8 mouse cellular contexts compared by ENCODE assay signal in genomic region chr7:122972006-122972689, GRCm38 (mm10). TPM values are rescaled to one million over a fixed set of nuclear protein-coding genes. Genes with fewer than 3 reads are reported as not detected.
A peak's percentile ranks its signal among the peaks of the same experiment; 100 is the strongest.
DNase-seq lines count a peak whose midpoint lies in the region; ATAC-seq and TF ChIP-seq lines count a peak whose summit lies in the region.

No protein-coding gene starts in this region.

- TF ChIP-seq RAD21 in CH12.LX (IDR thresholded peaks at IDR 0.05; ENCODE audit: low read depth, low read length) = no peak

- intact Hi-C loops in heart, postnatal 14 days (cut with DNase I) = no loop called here

- no peak overlapping the region for H3K27ac ChIP-seq in heart, embryonic 11.5 days (ENCODE audit: low read depth, low read length)
- H3K27ac ChIP-seq in CH12.LX (ENCODE audit: insufficient read depth, low read depth) (no peak overlapping the region), macrophage (no peak overlapping the region)
- H3K27ac ChIP-seq in forebrain, postnatal 0 days (ENCODE audit: low read depth, low read length) = no peak overlapping the region

- TF ChIP-seq EP300 in CH12.LX (IDR thresholded peaks at IDR 0.05; ENCODE audit: low read length) = no peak

- ATAC-seq in heart, embryonic 11.5 days (replicated peaks; ENCODE audit: insufficient number of reproducible peaks, low FRiP score, low TSS enrichment) = no peak
- no peak for ATAC-seq in forebrain, postnatal 0 days
- ATAC-seq in cerebellum, adult (ENCODE audit: insufficient number of reproducible peaks, low FRiP score, low TSS enrichment) = no peak

- DNase-seq in heart, postnatal 14 days = no peak
- DNase-seq in CH12.LX (ENCODE audit: extremely low read depth) = peak; percentile 44
- no peak for DNase-seq in forebrain, postnatal 0 days
- DNase-seq in B cell, adult 2 months = no peak
- DNase-seq in cerebellum, adult 11-12 months = no peak

- TF ChIP-seq CTCF in CH12.LX (conservative IDR thresholded peaks at IDR 0.05 in 1 of 2, IDR thresholded peaks at IDR 0.05 in 1 of 2; ENCODE audit: low read depth in 2 of 2, low read length in 2 of 2) = peak in 1 of 2 experiments; percentile 31; a peak in 2 of 4 replicates
- no peak for TF ChIP-seq CTCF in forebrain, postnatal 0 days (IDR thresholded peaks at IDR 0.05; ENCODE audit: low read depth)

- H3K4me1 ChIP-seq in heart, embryonic 11.5 days (ENCODE audit: control insufficient read depth, insufficient read depth, low read length) = peaks cover 15% of the 10 kb centered on the region
- peaks cover 0 to 28% of the 10 kb centered on the region in 2 experiments; a peak in 2 of 4 replicates for H3K4me1 ChIP-seq in CH12.LX (ENCODE audit: control insufficient read depth in 1 of 2, insufficient read depth in 2 of 2)
- peaks cover 18% of the 10 kb centered on the region for H3K4me1 ChIP-seq in forebrain, postnatal 0 days (ENCODE audit: insufficient read depth)

- H3K79me2 ChIP-seq in CH12.LX (replicated peaks; ENCODE audit: control insufficient read depth, extremely low read depth, insufficient read depth, poor library complexity, severe bottlenecking) (peaks cover 55% of the 10 kb centered on the region), macrophage (ENCODE audit: inconsistent target) (peaks cover 69% of the 10 kb centered on the region)

- dilution Hi-C loops in CH12.LX (cut with MboI; ENCODE audit: extremely low pct_ligation_motif_present, extremely low pct_unique_long_range_greater_than_20kb, low sequenced_read_pairs) = no loop called here

- 78% methylated on average over 4 of the region's 4 CpGs for WGBS in heart, embryonic 11.5 days (ENCODE audit: insufficient replicate concordance)
- WGBS in forebrain, postnatal 0 days = 89% methylated on average over 4 of the region's 4 CpGs
- 87% methylated on average over 3 of the region's 4 CpGs for WGBS in macrophage (ENCODE audit: missing documents)

- H3K9me3 ChIP-seq in heart, embryonic 11.5 days (replicated peaks; ENCODE audit: control insufficient read depth, low read length) = no peaks in the 10 kb centered on the region
- H3K9me3 ChIP-seq in CH12.LX (replicated peaks; ENCODE audit: low read length) = no peaks in the 10 kb centered on the region
- H3K9me3 ChIP-seq in forebrain, postnatal 0 days (ENCODE audit: low read length) = no peaks in the 10 kb centered on the region

- H3K9ac ChIP-seq in heart, embryonic 11.5 days (ENCODE audit: low read depth, low read length) = no peak overlapping the region
- peak overlapping the region; percentile 98 for H3K9ac ChIP-seq in CH12.LX (ENCODE audit: insufficient read depth, low read depth)
- H3K9ac ChIP-seq in forebrain, postnatal 0 days = no peak overlapping the region

- no peaks in the 10 kb centered on the region for H3K27me3 ChIP-seq in heart, embryonic 11.5 days (ENCODE audit: control insufficient read depth, insufficient read depth, low read length)
- H3K27me3 ChIP-seq in CH12.LX (replicated peaks) = no peaks in the 10 kb centered on the region
- H3K27me3 ChIP-seq in forebrain, postnatal 0 days (ENCODE audit: insufficient read depth, low read length) = no peaks in the 10 kb centered on the region

- peak overlapping the region; percentile 94 for H3K4me2 ChIP-seq in heart, embryonic 11.5 days
- H3K4me2 ChIP-seq in CH12.LX (ENCODE audit: insufficient read depth, low read depth, poor library complexity, severe bottlenecking) = peak overlapping the region; percentile 99
- H3K4me2 ChIP-seq in forebrain, postnatal 0 days (ENCODE audit: low read depth) = peak overlapping the region; percentile 88

- H3K36me3 ChIP-seq in heart, embryonic 11.5 days (ENCODE audit: control insufficient read depth, insufficient read depth, low read length) = peaks cover 6% of the 10 kb centered on the region; the same call in 1 of the 2 replicates
- H3K36me3 ChIP-seq in CH12.LX (replicated peaks in 1 of 2; ENCODE audit: control insufficient read depth in 1 of 2, insufficient read depth in 1 of 2, low read length in 1 of 2) (peaks cover 5 to 25% of the 10 kb centered on the region in 2 experiments), macrophage (ENCODE audit: inconsistent target) (0 out of 2 replicates have a peak, but pooled peaks cover 6% of the 10 kb centered on the region)
- H3K36me3 ChIP-seq in forebrain, postnatal 0 days (ENCODE audit: insufficient read depth) = peaks cover 4% of the 10 kb centered on the region; the same call in 1 of the 2 replicates

- peak overlapping the region; percentile 98 for H3K4me3 ChIP-seq in heart, embryonic 11.5 days (ENCODE audit: low read depth, low read length)
- peak overlapping the region; percentile 77 to 89 (median 83) for H3K4me3 ChIP-seq in CH12.LX (replicated peaks in 1 of 3; ENCODE audit: low read depth in 2 of 3, low read length in 2 of 3, poor library complexity in 1 of 3)
- peak overlapping the region; percentile 99 for H3K4me3 ChIP-seq in forebrain, postnatal 0 days (ENCODE audit: low read depth, low read length)
- peak overlapping the region; percentile 82 for H3K4me3 ChIP-seq in macrophage (ENCODE audit: inconsistent target)

- no peak for TF ChIP-seq POLR2A in CH12.LX (IDR thresholded peaks at IDR 0.05; ENCODE audit: low read depth, low read length)

- in situ Hi-C loops in CH12.LX (cut with MboI; ENCODE audit: low pct_ligation_motif_present, low pct_unique_long_range_greater_than_20kb, low sequenced_read_pairs) = no loop called here

TF ChIP-seq in CH12.LX, 34 proteins besides CTCF, POLR2A, EP300 and RAD21:
- TF ChIP-seq SIN3A (IDR thresholded peaks at IDR 0.05; ENCODE audit: low read length) (peak; percentile 60; the same call in 1 of the 2 replicates), JUN (IDR thresholded peaks at IDR 0.05; ENCODE audit: insufficient read depth, low read depth, low read length) (no peak), KAT2A (IDR thresholded peaks at IDR 0.05; ENCODE audit: insufficient replicate concordance, low read length) (no peak)

RNA-seq across cellular contexts. Expression of gene Rbbp6, which starts 6.7 kb away (rescaled TPM):
- polyA plus RNA-seq in heart, embryonic 11.5 days (2014; fragmentation: Nextera tagmentation; extraction: Ambion mirVana) = 22.0 and 30.1 TPM in 2 replicates
- 10 to 100 TPM; 40.5 to 42.2 TPM for total RNA-seq in heart, postnatal 14 days (2021)
- total RNA-seq in CH12.LX (2012; rRNA removed) (22.9 and 25.0 TPM in 2 replicates), CH12.LX (2014; rRNA removed) (14.1 and 17.8 TPM in 2 replicates)
- polyA plus RNA-seq in CH12.LX (2012; ENCODE audit: insufficient read length, low read depth) (81.4 and 93.0 TPM in 2 replicates), macrophage (2018) (37.2 to 81.1 TPM (median 37.2 TPM) in 3 replicates)
- 35.1 and 53.6 TPM in 2 replicates for total RNA-seq in forebrain, postnatal 0 days (2014; rRNA removed)
- polyA plus RNA-seq in forebrain, postnatal 0 days (2015; fragmentation: Nextera tagmentation; extraction: Ambion mirVana) = 18.4 and 21.4 TPM in 2 replicates
- 100 to 1,000 TPM; 101 to 296 (median 228) TPM for total RNA-seq in macrophage (2018; cell fraction: chromatin; rRNA removed)
- 10 to 100 TPM; 22.0 to 43.9 (median 35.1) TPM for total RNA-seq in macrophage (2018; cell fraction: cytosol; rRNA removed)
- total RNA-seq in macrophage (2018; cell fraction: nucleus; rRNA removed) = 100 to 1,000 TPM in 25 of 26 experiments, 10 to 100 TPM in 1; 97.0 to 183 (median 126) TPM
